Mouse (Mus musculus): Measurements from ENCODE around the gene Ptpn11. TPM values are rescaled to one million over a fixed set of nuclear protein-coding genes. Genes with fewer than 3 reads are reported as not detected.

Gene Ptpn11
- polyA plus RNA-seq, 1 experiment from 2014 or later: 14.4 TPM

- Histone ChIP-seq H3K9ac (ENCODE audit: low read length) (no peak overlapping the region), H3K4me3 (replicated peaks; ENCODE audit: low read length) (no peak overlapping the region), H3K9me3 (replicated peaks; ENCODE audit: control insufficient read depth, low read length) (no peaks in the 10 kb centered on the region), H3K4me2 (ENCODE audit: low read depth, low read length) (no peak overlapping the region), H3K27ac (ENCODE audit: low read length) (no peak overlapping the region), H3K27me3 (ENCODE audit: control insufficient read depth, insufficient read depth, low read length) (no peaks in the 10 kb centered on the region), H3K36me3 (ENCODE audit: control insufficient read depth, insufficient read depth, low read length) (no peaks in the 10 kb centered on the region), H3K4me1 (ENCODE audit: control insufficient read depth, insufficient read depth, low read length) (no peaks in the 10 kb centered on the region)
- ATAC-seq (ENCODE audit: insufficient read depth, low FRiP score): no peak
- 84% methylated on average over 4 of the region's 4 CpGs for WGBS
Observed at GRCm38 (mm10) chr5:121172835-121173234, 18.4 kb downstream of the Ptpn11 start.

DNA sequence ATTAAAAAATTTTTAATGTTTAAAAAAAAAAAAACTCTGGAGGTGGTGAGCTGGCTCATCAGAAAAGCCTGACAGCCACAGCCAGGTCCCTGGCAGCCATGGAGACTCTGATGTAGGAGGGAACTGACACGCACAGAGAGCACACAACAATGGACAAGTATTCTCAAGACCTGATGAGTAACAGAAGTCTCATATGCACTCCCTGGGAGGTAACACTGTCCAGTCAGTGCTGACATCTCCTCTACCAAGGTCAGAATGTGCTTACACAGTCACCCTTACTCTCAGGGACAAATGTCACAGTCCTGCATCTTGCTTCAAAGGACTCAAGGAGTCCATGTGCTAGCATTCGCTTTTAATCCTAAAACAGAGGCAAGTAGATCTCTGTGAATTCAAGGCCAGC lies 21.6 kb downstream of the Ptpn11 start:
- Histone ChIP-seq H3K9me3 (replicated peaks; ENCODE audit: control insufficient read depth, low read length) (no peaks in the 10 kb centered on the region), H3K27me3 (ENCODE audit: control insufficient read depth, insufficient read depth, low read length) (no peaks in the 10 kb centered on the region), H3K36me3 (ENCODE audit: control insufficient read depth, insufficient read depth, low read length) (0 out of 2 replicates have a peak, but pooled peaks cover 3% of the 10 kb centered on the region), H3K9ac (ENCODE audit: low read length) (no peak overlapping the region), H3K4me2 (ENCODE audit: low read depth, low read length) (no peak overlapping the region), H3K27ac (ENCODE audit: low read length) (no peak overlapping the region), H3K4me3 (replicated peaks; ENCODE audit: low read length) (no peak overlapping the region), H3K4me1 (ENCODE audit: control insufficient read depth, insufficient read depth, low read length) (no peaks in the 10 kb centered on the region)
- 87% methylated on average over 2 of the region's 2 CpGs for WGBS
- ATAC-seq (ENCODE audit: insufficient read depth, low FRiP score): no peak

GRCm38 (mm10) chr5:121166884-121167283 lies 24.3 kb downstream of the Ptpn11 start:
- peaks cover 14% of the 10 kb centered on the region; the same call in 1 of the 2 replicates for H3K36me3 ChIP-seq (ENCODE audit: control insufficient read depth, insufficient read depth, low read length)

GRCm38 (mm10) chr5:121162923-121163322 lies 28.3 kb downstream of the Ptpn11 start:
- H3K36me3 ChIP-seq (ENCODE audit: control insufficient read depth, insufficient read depth, low read length): peaks cover 28% of the 10 kb centered on the region; the same call in 1 of the 2 replicates
- H3K9me3 ChIP-seq (replicated peaks; ENCODE audit: control insufficient read depth, low read length): no peaks in the 10 kb centered on the region
- H3K27ac ChIP-seq (ENCODE audit: low read length): no peak overlapping the region
- H3K4me2 ChIP-seq (ENCODE audit: low read depth, low read length): no peak overlapping the region
- no peaks in the 10 kb centered on the region for H3K27me3 ChIP-seq (ENCODE audit: control insufficient read depth, insufficient read depth, low read length)
- H3K4me3 ChIP-seq (replicated peaks; ENCODE audit: low read length): no peak overlapping the region
- no peak overlapping the region for H3K9ac ChIP-seq (ENCODE audit: low read length)
- ATAC-seq (ENCODE audit: insufficient read depth, low FRiP score): no peak
- 81% methylated on average over 7 of the region's 7 CpGs for WGBS
- no peaks in the 10 kb centered on the region for H3K4me1 ChIP-seq (ENCODE audit: control insufficient read depth, insufficient read depth, low read length)

More at GRCm38 (mm10) chr5:121166884-121167283, 24.3 kb downstream of the Ptpn11 start:
- Histone ChIP-seq H3K4me1 (ENCODE audit: control insufficient read depth, insufficient read depth, low read length) (no peaks in the 10 kb centered on the region), H3K9ac (ENCODE audit: low read length) (no peak overlapping the region), H3K27ac (ENCODE audit: low read length) (no peak overlapping the region), H3K27me3 (ENCODE audit: control insufficient read depth, insufficient read depth, low read length) (no peaks in the 10 kb centered on the region), H3K4me3 (replicated peaks; ENCODE audit: low read length) (no peak overlapping the region), H3K9me3 (replicated peaks; ENCODE audit: control insufficient read depth, low read length) (no peaks in the 10 kb centered on the region), H3K4me2 (ENCODE audit: low read depth, low read length) (no peak overlapping the region)
- WGBS: 96% methylated on average over 6 of the region's 6 CpGs
- no peak for ATAC-seq (ENCODE audit: insufficient read depth, low FRiP score)

- Histone ChIP-seq H3K4me3 (replicated peaks; ENCODE audit: low read length) (no peak overlapping the region), H3K9ac (ENCODE audit: low read length) (no peak overlapping the region), H3K4me1 (ENCODE audit: control insufficient read depth, insufficient read depth, low read length) (peaks cover under 1% of the 10 kb centered on the region; the same call in 1 of the 2 replicates), H3K4me2 (ENCODE audit: low read depth, low read length) (no peak overlapping the region), H3K27ac (ENCODE audit: low read length) (no peak overlapping the region), H3K36me3 (ENCODE audit: control insufficient read depth, insufficient read depth, low read length) (peaks cover 31% of the 10 kb centered on the region; the same call in 1 of the 2 replicates), H3K27me3 (ENCODE audit: control insufficient read depth, insufficient read depth, low read length) (no peaks in the 10 kb centered on the region), H3K9me3 (replicated peaks; ENCODE audit: control insufficient read depth, low read length) (no peaks in the 10 kb centered on the region; the same call in 1 of the 2 replicates)
- WGBS: 82% methylated on average over 5 of the region's 5 CpGs
- ATAC-seq (ENCODE audit: insufficient read depth, low FRiP score): no peak
Observed at GRCm38 (mm10) chr5:121162285-121162684, 28.9 kb downstream of the Ptpn11 start.

- Histone ChIP-seq H3K36me3 (ENCODE audit: control insufficient read depth, insufficient read depth, low read length) (peaks cover 35% of the 10 kb centered on the region), H3K4me2 (ENCODE audit: low read depth, low read length) (no peak overlapping the region), H3K4me1 (ENCODE audit: control insufficient read depth, insufficient read depth, low read length) (peaks cover 3% of the 10 kb centered on the region; the same call in 1 of the 2 replicates), H3K4me3 (replicated peaks; ENCODE audit: low read length) (no peak overlapping the region), H3K27ac (ENCODE audit: low read length) (no peak overlapping the region), H3K9ac (ENCODE audit: low read length) (no peak overlapping the region), H3K9me3 (replicated peaks; ENCODE audit: control insufficient read depth, low read length) (no peaks in the 10 kb centered on the region; the same call in 1 of the 2 replicates), H3K27me3 (ENCODE audit: control insufficient read depth, insufficient read depth, low read length) (no peaks in the 10 kb centered on the region)
- WGBS: 92% methylated on average over 7 of the region's 7 CpGs
- ATAC-seq (ENCODE audit: insufficient read depth, low FRiP score): no peak
Observed at GRCm38 (mm10) chr5:121158966-121159365, 32.2 kb downstream of the Ptpn11 start.

DNA sequence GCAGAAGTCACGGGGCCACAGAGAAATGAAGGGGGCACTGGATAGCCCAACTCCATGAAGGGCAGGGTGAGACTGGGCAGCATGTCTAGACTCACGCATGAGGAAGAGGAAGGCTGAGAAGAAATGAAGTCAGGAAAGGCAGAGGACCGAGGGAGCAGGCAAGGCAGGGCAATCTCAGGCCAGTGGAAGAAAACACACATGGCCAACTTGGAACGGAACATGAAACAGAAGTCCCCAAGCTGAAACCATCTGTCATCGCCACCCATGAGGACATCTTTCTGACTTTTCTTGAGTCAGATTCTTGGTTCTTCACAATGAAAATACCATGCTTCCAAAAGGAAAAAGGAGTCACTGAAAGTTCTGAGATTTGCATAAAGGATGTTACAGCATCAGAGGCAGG lies 33.7 kb downstream of the Ptpn11 start:
- no peak for ATAC-seq (ENCODE audit: insufficient read depth, low FRiP score)

DNA sequence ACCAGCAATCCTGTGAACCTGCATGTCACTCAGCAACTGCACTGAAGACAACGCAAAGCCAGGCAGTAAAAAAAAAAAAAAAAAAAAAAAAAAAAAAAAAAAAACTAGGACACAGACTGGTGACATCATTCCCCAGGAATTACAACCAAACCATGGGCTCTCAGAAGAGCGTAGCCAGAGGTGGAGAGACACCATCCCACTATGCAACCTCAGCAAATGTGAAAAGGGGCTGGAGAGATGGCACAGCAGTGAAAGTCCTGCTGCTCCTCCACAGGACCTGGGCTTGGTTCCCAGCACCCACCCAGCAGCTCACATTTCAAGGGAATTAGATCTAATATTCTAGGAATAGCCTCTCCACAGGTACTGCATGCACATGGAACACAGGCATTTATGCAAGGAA lies 34.2 kb downstream of the Ptpn11 start:
- H3K36me3 ChIP-seq (ENCODE audit: control insufficient read depth, insufficient read depth, low read length): peaks cover 34% of the 10 kb centered on the region
- no peak overlapping the region for H3K4me3 ChIP-seq (replicated peaks; ENCODE audit: low read length)
- WGBS: 55% methylated on average over 2 of the region's 2 CpGs

More for the DNA sequence above, 33.7 kb downstream of the Ptpn11 start:
- Histone ChIP-seq H3K9ac (ENCODE audit: low read length) (no peak overlapping the region), H3K4me3 (replicated peaks; ENCODE audit: low read length) (no peak overlapping the region), H3K4me1 (ENCODE audit: control insufficient read depth, insufficient read depth, low read length) (peaks cover 3% of the 10 kb centered on the region; the same call in 1 of the 2 replicates), H3K9me3 (replicated peaks; ENCODE audit: control insufficient read depth, low read length) (no peaks in the 10 kb centered on the region; the same call in 1 of the 2 replicates), H3K27me3 (ENCODE audit: control insufficient read depth, insufficient read depth, low read length) (no peaks in the 10 kb centered on the region), H3K27ac (ENCODE audit: low read length) (no peak overlapping the region), H3K4me2 (ENCODE audit: low read depth, low read length) (no peak overlapping the region), H3K36me3 (ENCODE audit: control insufficient read depth, insufficient read depth, low read length) (peaks cover 38% of the 10 kb centered on the region)
- 97% methylated on average over 5 of the region's 5 CpGs for WGBS

DNA sequence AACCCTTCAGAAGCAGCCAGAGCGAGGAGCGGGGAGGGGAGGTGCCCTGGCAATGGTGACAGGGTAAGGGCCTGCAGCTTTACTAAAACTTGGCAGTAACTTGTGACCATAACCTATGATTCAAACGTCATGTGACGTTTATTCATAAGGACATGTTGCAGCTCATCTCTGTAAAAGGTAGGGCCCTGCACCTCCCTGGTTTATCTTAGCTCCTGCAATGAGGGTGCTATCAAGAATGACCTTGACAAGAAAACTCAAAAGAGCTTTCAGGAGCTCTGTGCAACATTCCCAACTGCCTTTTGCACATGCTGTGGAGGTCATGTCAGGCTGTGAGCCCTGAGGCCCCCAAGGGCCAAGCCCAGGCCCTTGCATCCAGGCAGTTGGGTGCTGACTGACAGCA lies 35.1 kb downstream of the Ptpn11 start:
- Histone ChIP-seq H3K4me2 (ENCODE audit: low read depth, low read length) (no peak overlapping the region), H3K27ac (ENCODE audit: low read length) (no peak overlapping the region), H3K36me3 (ENCODE audit: control insufficient read depth, insufficient read depth, low read length) (peaks cover 32% of the 10 kb centered on the region), H3K27me3 (ENCODE audit: control insufficient read depth, insufficient read depth, low read length) (no peaks in the 10 kb centered on the region), H3K4me1 (ENCODE audit: control insufficient read depth, insufficient read depth, low read length) (peaks cover 3% of the 10 kb centered on the region; the same call in 1 of the 2 replicates), H3K9me3 (replicated peaks; ENCODE audit: control insufficient read depth, low read length) (no peaks in the 10 kb centered on the region; the same call in 1 of the 2 replicates), H3K9ac (ENCODE audit: low read length) (no peak overlapping the region), H3K4me3 (replicated peaks; ENCODE audit: low read length) (no peak overlapping the region)
- WGBS: 91% methylated on average over 4 of the region's 4 CpGs
- ATAC-seq (ENCODE audit: insufficient read depth, low FRiP score): no peak

More for the DNA sequence above, 34.2 kb downstream of the Ptpn11 start:
- ATAC-seq (ENCODE audit: insufficient read depth, low FRiP score): no peak
- Histone ChIP-seq H3K27me3 (ENCODE audit: control insufficient read depth, insufficient read depth, low read length) (no peaks in the 10 kb centered on the region), H3K4me2 (ENCODE audit: low read depth, low read length) (no peak overlapping the region), H3K9me3 (replicated peaks; ENCODE audit: control insufficient read depth, low read length) (no peaks in the 10 kb centered on the region; the same call in 1 of the 2 replicates), H3K4me1 (ENCODE audit: control insufficient read depth, insufficient read depth, low read length) (peaks cover 3% of the 10 kb centered on the region; the same call in 1 of the 2 replicates), H3K9ac (ENCODE audit: low read length) (no peak overlapping the region), H3K27ac (ENCODE audit: low read length) (no peak overlapping the region)

Measured in stomach, embryonic 16.5 days (tissue).